Mouse (Mus musculus): ENCODE data around the gene Prex1. TPM values are rescaled to one million over a fixed set of nuclear protein-coding genes. Genes with fewer than 3 reads are reported as not detected.

The Prex1 gene
- polyA plus RNA-seq, 1 experiment, result 20.1 TPM

- TF ChIP-seq CTCF (IDR thresholded peaks at IDR 0.05; ENCODE audit: extremely low read depth, insufficient read length, insufficient replicate concordance, low read depth, low read length), result no peak
- TF ChIP-seq POLR2A (IDR thresholded peaks at IDR 0.05; ENCODE audit: low read depth, low read length), result no peak
- H3K4me1 ChIP-seq (ENCODE audit: control insufficient read depth, insufficient read depth, insufficient read length, low read length), result peaks cover 5% of the 10 kb centered on the region; the same call in 1 of the 2 replicates
- no peaks in the 10 kb centered on the region for H3K36me3 ChIP-seq (ENCODE audit: control insufficient read depth, insufficient read depth, low read length)
- H3K27me3 ChIP-seq (ENCODE audit: control insufficient read depth, insufficient read depth, low read length), result no peaks in the 10 kb centered on the region
- no peak overlapping the region for H3K4me3 ChIP-seq (ENCODE audit: low read depth, low read length)
- H3K27ac ChIP-seq (ENCODE audit: insufficient read depth, low read depth, low read length), result no peak overlapping the region
- WGBS, result 71% methylated on average over 7 of the region's 7 CpGs
Observed at GRCm38 (mm10) chr2:166744433-166744832, 30.8 kb upstream of the Prex1 start.

DNA sequence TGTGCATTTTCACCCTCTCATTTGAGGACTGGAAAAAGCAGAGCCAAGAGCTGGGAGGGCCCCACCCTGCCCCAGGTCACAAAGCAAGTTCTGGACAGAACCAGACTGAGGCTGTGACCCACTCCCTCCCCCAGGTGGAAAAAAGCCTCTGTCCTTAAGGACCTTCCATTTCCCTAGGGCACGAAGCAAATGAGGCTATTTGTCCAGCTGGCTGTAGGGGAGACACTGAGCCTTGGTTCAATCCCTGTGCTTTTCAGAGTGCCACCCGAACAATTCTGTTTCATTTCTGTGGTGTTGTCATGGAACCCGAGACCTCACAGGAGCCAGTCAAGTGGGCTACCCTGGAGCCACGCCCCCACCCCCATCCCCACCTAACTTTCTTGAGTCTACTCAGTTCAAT lies 29.9 kb upstream of the Prex1 start:
- H3K4me1 ChIP-seq (ENCODE audit: control insufficient read depth, insufficient read depth, insufficient read length, low read length), result peaks cover 5% of the 10 kb centered on the region; the same call in 1 of the 2 replicates

GRCm38 (mm10) chr2:166741445-166741844 lies 27.8 kb upstream of the Prex1 start:
- TF ChIP-seq CTCF (IDR thresholded peaks at IDR 0.05; ENCODE audit: extremely low read depth, insufficient read length, insufficient replicate concordance, low read depth, low read length), result no peak
- no peak for TF ChIP-seq POLR2A (IDR thresholded peaks at IDR 0.05; ENCODE audit: low read depth, low read length)
- Histone ChIP-seq H3K27ac (ENCODE audit: insufficient read depth, low read depth, low read length) (no peak overlapping the region), H3K4me3 (ENCODE audit: low read depth, low read length) (no peak overlapping the region), H3K27me3 (ENCODE audit: control insufficient read depth, insufficient read depth, low read length) (no peaks in the 10 kb centered on the region), H3K4me1 (ENCODE audit: control insufficient read depth, insufficient read depth, insufficient read length, low read length) (peaks cover 5% of the 10 kb centered on the region; the same call in 1 of the 2 replicates), H3K36me3 (ENCODE audit: control insufficient read depth, insufficient read depth, low read length) (no peaks in the 10 kb centered on the region)
- WGBS, result 78% methylated on average over 6 of the region's 6 CpGs

More for the DNA sequence above, 29.9 kb upstream of the Prex1 start:
- H3K27ac ChIP-seq (ENCODE audit: insufficient read depth, low read depth, low read length), result no peak overlapping the region
- no peaks in the 10 kb centered on the region for H3K36me3 ChIP-seq (ENCODE audit: control insufficient read depth, insufficient read depth, low read length)
- TF ChIP-seq CTCF (IDR thresholded peaks at IDR 0.05; ENCODE audit: extremely low read depth, insufficient read length, insufficient replicate concordance, low read depth, low read length) (no peak), POLR2A (IDR thresholded peaks at IDR 0.05; ENCODE audit: low read depth, low read length) (no peak)
- no peaks in the 10 kb centered on the region for H3K27me3 ChIP-seq (ENCODE audit: control insufficient read depth, insufficient read depth, low read length)
- H3K4me3 ChIP-seq (ENCODE audit: low read depth, low read length), result no peak overlapping the region
- WGBS, result 56% methylated on average over 4 of the region's 4 CpGs

- peaks cover 5% of the 10 kb centered on the region; the same call in 1 of the 2 replicates for H3K4me1 ChIP-seq (ENCODE audit: control insufficient read depth, insufficient read depth, insufficient read length, low read length)
- H3K27me3 ChIP-seq (ENCODE audit: control insufficient read depth, insufficient read depth, low read length), result no peaks in the 10 kb centered on the region
- H3K27ac ChIP-seq (ENCODE audit: insufficient read depth, low read depth, low read length), result no peak overlapping the region
- H3K4me3 ChIP-seq (ENCODE audit: low read depth, low read length), result no peak overlapping the region
- no peaks in the 10 kb centered on the region for H3K36me3 ChIP-seq (ENCODE audit: control insufficient read depth, insufficient read depth, low read length)
- WGBS, result 43% methylated on average over 6 of the region's 6 CpGs
- TF ChIP-seq CTCF (IDR thresholded peaks at IDR 0.05; ENCODE audit: extremely low read depth, insufficient read length, insufficient replicate concordance, low read depth, low read length) (no peak), POLR2A (IDR thresholded peaks at IDR 0.05; ENCODE audit: low read depth, low read length) (no peak)
Observed at GRCm38 (mm10) chr2:166740396-166740795, 26.8 kb upstream of the Prex1 start.

DNA sequence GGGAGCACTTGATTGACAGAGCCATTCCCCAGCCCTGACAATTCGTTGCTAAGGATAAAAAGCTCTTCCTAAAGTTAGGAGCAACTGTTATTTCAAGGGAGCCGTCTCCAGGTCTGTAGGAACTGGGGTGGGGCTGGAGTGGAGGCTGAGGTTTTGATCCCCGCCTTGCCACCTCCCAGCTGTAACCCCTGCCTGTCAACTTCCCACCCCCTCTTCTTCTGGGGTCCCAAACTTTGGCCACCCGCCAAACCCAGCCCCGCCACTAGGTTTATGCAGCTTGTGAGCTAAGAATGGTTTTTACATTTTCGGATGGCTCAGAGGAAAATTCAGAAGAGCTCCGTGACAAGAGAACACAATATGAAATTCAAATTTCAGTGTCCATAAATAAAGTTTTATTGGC lies 23.7 kb upstream of the Prex1 start:
- H3K4me3 ChIP-seq (ENCODE audit: low read depth, low read length), result no peak overlapping the region
- no peaks in the 10 kb centered on the region for H3K36me3 ChIP-seq (ENCODE audit: control insufficient read depth, insufficient read depth, low read length)
- no peak overlapping the region for H3K27ac ChIP-seq (ENCODE audit: insufficient read depth, low read depth, low read length)
- no peaks in the 10 kb centered on the region for H3K27me3 ChIP-seq (ENCODE audit: control insufficient read depth, insufficient read depth, low read length)
- no peak for TF ChIP-seq POLR2A (IDR thresholded peaks at IDR 0.05; ENCODE audit: low read depth, low read length)
- TF ChIP-seq CTCF (IDR thresholded peaks at IDR 0.05; ENCODE audit: extremely low read depth, insufficient read length, insufficient replicate concordance, low read depth, low read length), result no peak
- H3K4me1 ChIP-seq (ENCODE audit: control insufficient read depth, insufficient read depth, insufficient read length, low read length), result peaks cover 5% of the 10 kb centered on the region; the same call in 1 of the 2 replicates
- WGBS, result 74% methylated on average over 7 of the region's 7 CpGs

GRCm38 (mm10) chr2:166735469-166736001 lies 21.9 kb upstream of the Prex1 start:
- Histone ChIP-seq H3K27ac (ENCODE audit: insufficient read depth, low read depth, low read length) (no peak overlapping the region), H3K4me1 (ENCODE audit: control insufficient read depth, insufficient read depth, insufficient read length, low read length) (peaks cover 5% of the 10 kb centered on the region; the same call in 1 of the 2 replicates), H3K27me3 (ENCODE audit: control insufficient read depth, insufficient read depth, low read length) (no peaks in the 10 kb centered on the region), H3K36me3 (ENCODE audit: control insufficient read depth, insufficient read depth, low read length) (no peaks in the 10 kb centered on the region), H3K4me3 (ENCODE audit: low read depth, low read length) (no peak overlapping the region)
- TF ChIP-seq POLR2A (IDR thresholded peaks at IDR 0.05; ENCODE audit: low read depth, low read length) (no peak), CTCF (IDR thresholded peaks at IDR 0.05; ENCODE audit: extremely low read depth, insufficient read length, insufficient replicate concordance, low read depth, low read length) (no peak)
- 26% methylated on average over 15 of the region's 15 CpGs for WGBS

- 87% methylated on average over 2 of the region's 2 CpGs for WGBS
Observed at GRCm38 (mm10) chr2:166732860-166733259, 19.2 kb upstream of the Prex1 start.

More at GRCm38 (mm10) chr2:166732860-166733259, 19.2 kb upstream of the Prex1 start:
- H3K4me3 ChIP-seq (ENCODE audit: low read depth, low read length), result no peak overlapping the region
- H3K36me3 ChIP-seq (ENCODE audit: control insufficient read depth, insufficient read depth, low read length), result no peaks in the 10 kb centered on the region
- no peaks in the 10 kb centered on the region for H3K27me3 ChIP-seq (ENCODE audit: control insufficient read depth, insufficient read depth, low read length)
- TF ChIP-seq CTCF (IDR thresholded peaks at IDR 0.05; ENCODE audit: extremely low read depth, insufficient read length, insufficient replicate concordance, low read depth, low read length), result no peak
- TF ChIP-seq POLR2A (IDR thresholded peaks at IDR 0.05; ENCODE audit: low read depth, low read length), result no peak
- H3K4me1 ChIP-seq (ENCODE audit: control insufficient read depth, insufficient read depth, insufficient read length, low read length), result peaks cover 4% of the 10 kb centered on the region; the same call in 1 of the 2 replicates
- no peak overlapping the region for H3K27ac ChIP-seq (ENCODE audit: insufficient read depth, low read depth, low read length)

All from small intestine, adult 2 months (tissue).